Mouse (Mus musculus) G1E (cell line): ENCODE results near the gene Ndufs7. TPM values are rescaled to one million over a fixed set of nuclear protein-coding genes. Genes with fewer than 3 reads are reported as not detected.
"Not testable (repeated sequence)": the region's sequence is repeated elsewhere in the genome, so short reads cannot be mapped to it uniquely, and the experiment has no call there.

Experiments
- ATAC-seq: 2 replicates; pipeline ENCODE4 v1.8.0; 2016; ENCODE audit warnings: mild to moderate bottlenecking; ENCODE audit not compliant: insufficient number of reproducible peaks, poor library complexity, low FRiP score, severe bottlenecking; ENCODE audit errors: extremely low read depth
- DNase-seq: peaks from one replicate; pipeline ENCODE4 v3.0.0; 2012; ENCODE audit warnings: low spot score
- H3K27me3 ChIP-seq: 2 replicates; pipeline ENCODE4 v1.6.1; 2012; ENCODE audit warnings: mild to moderate bottlenecking, low read length, inconsistent platforms; ENCODE audit not compliant: insufficient read depth
- H3K36me3 ChIP-seq: replicated peaks from 2 replicates; pipeline ENCODE3; 2012; ENCODE audit warnings: mild to moderate bottlenecking, inconsistent platforms
- H3K4me1 ChIP-seq: 2 replicates; pipeline ENCODE4 v1.6.1; 2012; ENCODE audit warnings: low read depth, low read length, inconsistent platforms, mixed read lengths; ENCODE audit not compliant: insufficient read depth
- H3K4me3 ChIP-seq: 2 replicates; pipeline ENCODE4 v1.5.1; 2012; ENCODE audit warnings: low read depth, mild to moderate bottlenecking, inconsistent platforms, low read length, moderate library complexity, mixed read lengths
- H3K9me3 ChIP-seq: replicated peaks from 2 replicates; pipeline ENCODE4 v1.6.1; 2012; ENCODE audit warnings: inconsistent platforms
- CTCF ChIP-seq: IDR thresholded peaks from 2 replicates; pipeline ENCODE4 v1.5.1; 2012; ENCODE audit warnings: low read depth, low read length, inconsistent platforms, mixed read lengths
- GATA1 ChIP-seq: IDR thresholded peaks from 2 replicates; pipeline ENCODE4 v1.6.1; 2012; ENCODE audit warnings: borderline replicate concordance, low read length, inconsistent platforms, mixed read lengths
- GATA2 ChIP-seq: IDR thresholded peaks from 2 replicates; pipeline ENCODE4 v1.6.1; 2012; ENCODE audit warnings: low read depth, low read length, inconsistent platforms, borderline replicate concordance
- POLR2AphosphoS5 ChIP-seq: IDR thresholded peaks from 2 replicates; pipeline ENCODE4 v1.6.1; 2012; ENCODE audit warnings: low read depth, low read length, inconsistent platforms; ENCODE audit not compliant: insufficient replicate concordance
- TAL1 ChIP-seq: conservative IDR thresholded peaks from 2 replicates; pipeline ENCODE4 v1.6.1; 2012; ENCODE audit warnings: low read depth, low read length, inconsistent platforms, mixed read lengths
- polyA plus RNA-seq: library from polyadenylated mRNA; stranded (reverse); fragments of >175 nt; gene quantifications from 2 replicates; pipeline ENCODE4 v1.2.3, GENCODE M21; 2012
- total RNA-seq, 2 experiments: library from RNA; stranded (forward) in 1 of 2; stranded (reverse) in 1 of 2; fragments of 200-1000 nt in 1 of 2; fragments of >200 nt in 1 of 2; fragmentation: Nextera tagmentation in 1 of 2; gene quantifications; 2 replicates each; pipeline ENCODE4 v1.2.3; 2014 to 2017

Gene Ndufs7
- total and polyA plus RNA-seq, 3 experiments = 156 to 257 (median 246) TPM

DNA sequence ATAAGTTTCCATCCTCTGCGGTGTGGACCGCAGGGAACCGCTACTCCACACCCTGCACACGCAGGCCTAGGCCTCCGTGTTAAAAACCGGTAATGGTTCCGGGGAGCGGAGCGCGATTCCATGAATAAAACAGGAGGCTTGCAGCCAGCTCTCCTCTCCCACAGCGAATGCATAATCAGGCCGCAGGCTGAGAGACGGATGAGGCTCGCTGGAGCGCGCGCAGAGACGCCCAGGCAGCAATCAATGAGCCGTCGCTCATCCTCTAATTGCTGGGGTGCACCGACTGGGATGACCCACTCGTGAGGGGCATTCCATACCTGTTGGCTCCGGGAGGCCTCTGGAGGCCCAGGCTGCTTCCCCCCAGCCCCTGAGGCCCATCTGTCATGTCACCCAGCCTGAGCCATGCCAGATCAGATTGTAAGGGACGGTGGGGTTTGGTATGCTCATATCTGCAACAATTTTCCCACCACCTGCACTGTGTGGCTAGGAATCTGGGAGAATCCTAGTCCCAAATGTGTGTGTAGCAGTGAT is 40.0 kb upstream of the Ndufs7 start:
- H3K4me3 ChIP-seq = no peak overlapping the region
- no peaks in the 10 kb centered on the region for H3K9me3 ChIP-seq
- ATAC-seq = no peak
- DNase-seq = no peak
- no peaks in the 10 kb centered on the region for H3K36me3 ChIP-seq
- H3K4me1 ChIP-seq = no peaks in the 10 kb centered on the region
- TF ChIP-seq POLR2AphosphoS5 = no peak
- no peak for TF ChIP-seq GATA2
- no peak for TF ChIP-seq TAL1
- no peak for TF ChIP-seq CTCF
- no peak for TF ChIP-seq GATA1
- peaks cover 59% of the 10 kb centered on the region for H3K27me3 ChIP-seq

DNA sequence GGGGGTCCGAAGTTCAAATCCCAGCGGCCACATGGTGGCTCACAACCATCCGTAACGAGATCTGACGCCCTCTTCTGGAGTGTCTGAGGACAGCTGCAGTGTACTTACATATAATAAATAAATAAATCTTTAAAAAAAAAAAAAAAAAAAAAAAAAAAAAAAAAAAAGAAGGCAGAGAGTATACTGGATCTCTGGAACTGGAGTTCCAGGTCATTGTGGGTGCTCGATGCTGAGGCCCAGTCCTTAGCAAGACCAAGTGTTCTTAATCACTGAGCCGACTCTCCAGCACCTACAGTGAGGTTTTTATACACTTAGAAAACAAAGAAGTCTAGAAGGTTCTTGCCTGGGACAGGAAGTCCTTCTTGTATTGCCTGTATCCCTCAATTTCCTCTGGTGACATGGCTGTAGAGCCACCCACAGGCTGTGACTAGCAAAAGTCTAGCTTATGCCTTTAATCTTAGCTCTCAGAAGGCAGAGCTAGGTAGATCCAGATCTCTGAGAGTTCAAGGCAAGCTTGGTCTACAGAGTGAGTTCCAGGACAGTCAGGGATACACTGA is 37.3 kb upstream of the Ndufs7 start:
- ATAC-seq, H3K4me3 ChIP-seq, H3K9me3 ChIP-seq, H3K4me1 ChIP-seq, DNase-seq, H3K36me3 ChIP-seq: not testable (repeated sequence)
- H3K27me3 ChIP-seq = peaks cover 41% of the 10 kb centered on the region

DNA sequence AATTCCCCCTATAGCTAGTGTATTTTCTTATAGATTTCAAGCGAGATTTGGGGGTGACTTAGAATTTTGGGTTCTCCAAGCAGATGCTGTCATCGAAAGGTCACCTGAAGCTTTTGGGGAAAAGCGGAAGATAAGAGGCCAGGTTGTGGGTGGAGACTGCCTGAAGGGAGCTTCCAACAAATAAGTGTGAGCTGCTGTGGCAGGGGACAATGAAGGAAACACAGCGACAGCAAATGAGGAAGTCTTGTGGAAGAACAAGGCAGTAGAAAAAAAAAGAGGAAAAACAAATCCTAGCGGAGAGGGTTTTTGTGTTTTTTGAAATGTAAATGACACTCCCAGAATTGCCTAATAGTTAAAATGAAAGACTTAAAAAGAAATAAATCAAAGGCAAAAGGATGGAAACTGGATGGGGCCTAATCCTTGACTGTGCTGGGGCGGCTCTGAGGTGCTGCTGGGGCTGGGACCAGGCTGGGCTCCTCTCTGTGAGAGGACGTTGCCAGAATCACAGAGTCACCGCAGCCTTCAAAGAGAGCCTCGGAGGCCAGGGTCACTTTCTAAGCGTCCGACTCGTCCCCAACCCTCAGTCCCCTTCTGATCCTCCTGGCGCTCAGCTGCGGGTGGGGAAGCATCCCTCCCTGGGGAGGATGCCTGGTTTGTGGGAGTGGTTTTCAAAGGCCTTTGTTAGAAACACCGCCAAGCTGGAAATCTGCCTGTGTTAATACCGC is 33.7 kb upstream of the Ndufs7 start:
- no peak for DNase-seq
- Histone ChIP-seq H3K36me3 (no peaks in the 10 kb centered on the region), H3K4me3 (no peak overlapping the region), H3K9me3 (no peaks in the 10 kb centered on the region), H3K4me1 (no peaks in the 10 kb centered on the region), H3K27me3 (peaks cover 39% of the 10 kb centered on the region)
- TF ChIP-seq POLR2AphosphoS5 = no peak
- no peak for ATAC-seq

DNA sequence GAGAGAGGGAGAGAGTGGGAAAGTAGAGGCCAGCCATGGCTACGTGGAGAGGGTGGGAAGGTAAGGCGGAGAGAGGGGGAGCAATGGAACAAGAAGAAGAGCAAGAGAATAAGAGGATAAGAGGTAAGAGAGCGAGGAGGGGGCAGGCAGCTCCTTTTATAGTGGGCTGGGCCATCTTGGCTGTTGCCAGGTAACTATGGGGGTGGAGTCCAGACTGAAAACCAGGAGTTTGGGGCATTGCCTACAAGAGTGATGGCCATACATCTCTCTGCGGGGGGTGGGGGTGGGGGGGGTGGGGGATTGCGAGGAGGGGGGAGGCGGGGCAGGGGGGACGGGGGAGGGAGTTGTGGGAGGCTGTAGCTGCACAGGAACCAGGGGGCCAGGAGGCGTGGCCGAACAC is 28.2 kb upstream of the Ndufs7 start:
- Histone ChIP-seq H3K4me3 (no peak overlapping the region), H3K4me1 (peaks cover 13% of the 10 kb centered on the region), H3K27me3 (peaks cover 52% of the 10 kb centered on the region), H3K9me3 (peaks cover 7% of the 10 kb centered on the region), H3K36me3 (no peaks in the 10 kb centered on the region)
- ATAC-seq = no peak
- DNase-seq = no peak
- TF ChIP-seq GATA2 (no peak), POLR2AphosphoS5 (no peak), GATA1 (no peak), CTCF (no peak), TAL1 (no peak)

DNA sequence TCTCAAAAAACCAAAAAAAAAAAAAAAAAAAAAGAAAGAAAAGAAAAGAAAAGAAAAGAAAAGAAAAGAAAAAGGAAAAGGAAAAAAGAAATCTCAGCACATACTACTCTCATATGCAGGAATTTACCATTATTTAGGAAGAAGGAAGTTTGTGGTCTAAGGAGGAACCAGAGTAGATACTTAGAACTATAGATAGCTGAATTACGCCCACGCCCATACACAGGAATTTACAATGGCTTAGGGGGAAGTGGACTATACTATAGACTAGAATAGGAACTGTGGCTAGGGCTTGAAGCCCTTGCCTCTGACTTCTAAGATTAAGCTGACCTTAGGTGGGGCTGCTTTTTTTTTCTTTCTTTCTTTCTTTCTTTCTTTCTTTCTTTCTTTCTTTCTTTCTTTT is 25.8 kb upstream of the Ndufs7 start:
- not testable (repeated sequence) for DNase-seq, ATAC-seq, H3K9me3 ChIP-seq, H3K36me3 ChIP-seq, H3K4me3 ChIP-seq
- H3K27me3 ChIP-seq = peaks cover 43% of the 10 kb centered on the region
- peaks cover 30% of the 10 kb centered on the region for H3K4me1 ChIP-seq

DNA sequence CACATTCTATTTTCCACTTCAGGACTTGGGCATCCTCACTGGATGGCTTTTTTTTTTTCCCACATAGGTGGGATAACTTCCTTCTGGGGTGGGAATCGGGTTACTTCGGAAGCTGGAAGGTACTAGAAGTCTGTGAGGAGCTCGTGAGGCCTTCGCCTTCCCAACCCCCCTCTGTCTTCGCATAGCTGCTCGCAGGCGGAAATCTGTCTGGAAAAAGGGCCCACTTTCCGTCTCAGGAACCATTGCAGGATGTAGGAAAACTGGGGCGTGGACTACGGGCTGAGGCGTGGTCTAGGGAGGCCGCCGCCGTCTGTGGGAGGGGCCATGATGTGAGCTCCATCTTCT is 22.9 kb upstream of the Ndufs7 start:
- H3K36me3 ChIP-seq = peaks cover 35% of the 10 kb centered on the region
- no peak for ATAC-seq
- H3K4me3 ChIP-seq = peak overlapping the region; percentile 88
- peaks cover 21% of the 10 kb centered on the region for H3K27me3 ChIP-seq
- TF ChIP-seq GATA2 (no peak), GATA1 (no peak), CTCF (no peak), TAL1 (no peak), POLR2AphosphoS5 (no peak)
- no peak for DNase-seq
- peaks cover 7% of the 10 kb centered on the region for H3K9me3 ChIP-seq
- H3K4me1 ChIP-seq = peaks cover 39% of the 10 kb centered on the region

DNA sequence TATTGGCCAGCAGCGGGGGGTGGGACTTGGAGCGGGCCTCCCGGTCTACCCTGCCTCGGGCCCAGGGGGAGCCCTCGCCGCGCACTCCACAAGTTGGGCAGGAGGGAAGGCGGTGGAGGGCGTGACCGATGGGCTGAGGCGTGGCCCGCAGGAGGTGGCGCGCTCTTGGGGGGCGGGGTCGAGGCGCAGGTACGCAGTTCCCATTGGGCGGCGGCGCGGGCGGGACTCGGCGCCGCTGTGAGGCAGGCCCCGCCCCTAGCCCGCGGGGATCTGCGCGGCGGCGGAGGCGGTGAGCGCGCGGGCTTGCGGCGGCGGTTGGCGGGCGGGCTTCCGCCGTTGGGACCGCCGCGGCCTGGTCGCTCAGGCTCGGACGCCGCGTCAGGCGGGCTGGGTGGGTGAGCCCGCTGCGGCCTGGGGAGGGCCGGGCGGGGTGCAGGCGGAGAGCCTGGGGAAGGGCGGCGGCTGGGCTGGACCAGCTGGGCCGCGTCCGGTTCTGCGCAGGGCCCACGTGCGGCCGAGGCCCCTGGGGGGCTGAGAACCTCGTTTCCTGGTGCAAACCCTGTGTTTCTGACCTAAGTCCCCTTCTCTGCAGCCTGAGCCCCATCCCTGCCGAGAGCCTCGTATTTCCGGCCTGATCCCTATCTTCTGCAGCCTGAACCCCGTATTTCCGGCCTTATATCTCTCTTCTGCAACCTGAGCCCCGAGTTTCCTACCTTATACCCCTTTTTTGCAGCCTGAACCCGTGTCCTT is 22.3 kb upstream of the Ndufs7 start, which contains the start of gene Mum1:
Gene Mum1 (plus strand): TSS at position 19 of the 750 bp plus-strand sequence.
- peak; percentile 98 for DNase-seq
- Histone ChIP-seq H3K36me3 (peaks cover 40% of the 10 kb centered on the region), H3K4me1 (peaks cover 41% of the 10 kb centered on the region), H3K9me3 (peaks cover 7% of the 10 kb centered on the region), H3K4me3 (peak within 1 kb of the TSS; percentile 88), H3K27me3 (peaks cover 16% of the 10 kb centered on the region)
- peak; percentile 96 for ATAC-seq
- no peak for TF ChIP-seq GATA1
- TF ChIP-seq CTCF = no peak
- no peak for TF ChIP-seq POLR2AphosphoS5
